Mouse (Mus musculus) midbrain, embryonic 14.5 days (tissue): Measurements from ENCODE around the gene Nek9. TPM values are rescaled to one million over a fixed set of nuclear protein-coding genes. Genes with fewer than 3 reads are reported as not detected.

Source experiments
- ATAC-seq: fragments of 200-750 bp; cut with Nextera tagmentation; 2 replicates; pipeline ENCODE4 v1.8.0; 2017; ENCODE audit warnings: moderate number of reproducible peaks, moderate library complexity; ENCODE audit not compliant: low FRiP score, low TSS enrichment
- DNase-seq: peaks from one replicate; pipeline ENCODE4 v3.0.0-alpha.2; 2015
- H3K27ac ChIP-seq: fragments of 300-500 bp; sonication (generic); replicated peaks from 2 replicates; pipeline ENCODE4 v1.5.1; 2014; ENCODE audit warnings: mild to moderate bottlenecking, low read depth, low read length, moderate library complexity
- H3K27me3 ChIP-seq: fragments of 300-500 bp; sonication (generic); 2 replicates; pipeline ENCODE4 v1.6.1; 2014; ENCODE audit warnings: low read length, control low read depth, mixed read lengths; ENCODE audit not compliant: control insufficient read depth, insufficient read depth
- H3K36me3 ChIP-seq: fragments of 300-500 bp; sonication (generic); 2 replicates; pipeline ENCODE4 v1.6.1; 2014; ENCODE audit warnings: low read length, control low read depth; ENCODE audit not compliant: control insufficient read depth, insufficient read depth
- H3K4me1 ChIP-seq: fragments of 300-500 bp; sonication (generic); 2 replicates; pipeline ENCODE4 v1.6.1; 2014; ENCODE audit warnings: mild to moderate bottlenecking, antibody characterized with exemption, low read length, control low read depth; ENCODE audit not compliant: control insufficient read depth, insufficient read depth
- H3K4me2 ChIP-seq: fragments of 300-500 bp; sonication (generic); 2 replicates; pipeline ENCODE4 v1.6.1; 2014; ENCODE audit warnings: mild to moderate bottlenecking, low read length, moderate library complexity
- H3K4me3 ChIP-seq: fragments of 300-500 bp; sonication (generic); replicated peaks from 2 replicates; pipeline ENCODE4 v1.5.1; 2014; ENCODE audit warnings: low read depth, low read length
- H3K9ac ChIP-seq: fragments of 300-500 bp; sonication (generic); replicated peaks from 2 replicates; pipeline ENCODE4 v1.6.1; 2014; ENCODE audit warnings: mild to moderate bottlenecking, low read length, moderate library complexity
- H3K9me3 ChIP-seq: fragments of 300-500 bp; sonication (generic); 2 replicates; pipeline ENCODE4 v1.6.1; 2016; ENCODE audit warnings: low read length, control low read depth, mixed read lengths; ENCODE audit not compliant: control insufficient read depth
- WGBS: fragments of 180-500 bp; shearing (Covaris S2); extraction: QIAGEN DNeasy Blood & Tissue Kit; methylation state at CpG from one replicate; pipeline ENCODE4 v1.1.7; 2014; 5-methylcytosine and 5-hydroxymethylcytosine counted together
- polyA plus RNA-seq: library from polyadenylated mRNA; unstranded; fragments of >200 nt; fragmentation: Nextera tagmentation; extraction: Ambion mirVana; gene quantifications from 2 replicates; pipeline ENCODE4 v1.2.1, GENCODE M21; 2014

Nek9 gene
- polyA plus RNA-seq = 8.0 and 10.3 TPM in 2 replicates

DNA sequence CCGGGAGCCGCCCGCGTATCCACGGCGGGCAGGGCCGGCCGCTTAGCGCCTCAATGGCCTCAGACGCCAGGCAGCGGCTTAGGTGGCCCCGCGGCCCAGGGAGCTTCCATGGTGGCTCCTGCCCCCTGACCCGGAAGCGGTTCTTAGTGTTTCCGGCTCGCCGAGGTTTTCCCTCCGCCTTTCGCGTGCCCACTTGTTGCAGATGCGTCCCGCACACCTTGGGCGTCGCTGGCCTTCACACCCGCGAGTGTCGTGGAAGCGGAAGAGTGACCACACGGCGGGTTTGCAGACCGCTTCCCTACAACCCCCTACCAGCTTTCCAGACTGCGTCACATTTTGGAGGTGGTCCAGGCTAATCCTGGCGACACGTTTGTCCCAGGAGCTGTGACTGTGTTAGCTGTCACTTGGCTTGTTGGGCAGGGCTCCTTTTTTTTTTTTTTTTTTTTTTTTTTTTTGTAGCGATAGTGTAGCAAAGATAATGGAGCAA lies at the start of gene Nek9:
Gene Nek9, minus strand, starts transcription at position 120 of the 487 bp plus-strand sequence.
- Histone ChIP-seq H3K4me2 (peak within 1 kb of the TSS; percentile 75), H3K9ac (peak within 1 kb of the TSS; percentile 97), H3K27ac (peak within 1 kb of the TSS; percentile 82), H3K36me3 (peaks cover 28% of the 10 kb centered on the region), H3K27me3 (no peaks in the 10 kb centered on the region), H3K4me3 (peak within 1 kb of the TSS; percentile 98), H3K4me1 (peaks cover 7% of the 10 kb centered on the region; the same call in 1 of the 2 replicates), H3K9me3 (no peaks in the 10 kb centered on the region)
- ATAC-seq = peak; percentile 89
- under 1% methylated on average over 36 of the region's 36 CpGs for WGBS
- peak; percentile 98 for DNase-seq

DNA sequence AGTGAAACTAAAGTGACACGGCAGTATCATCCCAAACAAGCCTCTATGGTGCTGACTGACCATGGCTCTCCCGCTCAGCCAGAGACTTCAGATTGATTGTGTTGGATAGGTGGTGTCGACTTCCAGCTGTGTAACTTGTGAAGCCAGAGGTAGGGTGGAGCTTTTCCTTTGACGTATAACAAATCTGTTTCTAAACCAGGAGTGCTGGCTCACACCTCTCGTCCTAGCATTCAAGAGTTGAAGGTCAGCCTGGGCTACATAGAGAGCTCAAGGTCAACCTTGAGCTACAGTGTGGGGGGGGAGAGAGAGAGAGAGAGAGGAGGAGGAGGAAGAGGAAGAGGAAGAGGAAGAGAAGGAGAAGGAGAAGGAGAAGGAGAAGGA lies 46.8 kb upstream of the Nek9 start:
- H3K4me2 ChIP-seq = no peak overlapping the region
- H3K9ac ChIP-seq = no peak overlapping the region
- H3K4me1 ChIP-seq = no peaks in the 10 kb centered on the region
- no peaks in the 10 kb centered on the region for H3K27me3 ChIP-seq
- H3K27ac ChIP-seq = no peak overlapping the region
- DNase-seq = no peak
- no peaks in the 10 kb centered on the region for H3K36me3 ChIP-seq
- WGBS = 64% methylated on average over 5 of the region's 5 CpGs
- no peak for ATAC-seq
- H3K9me3 ChIP-seq = no peaks in the 10 kb centered on the region
- no peak overlapping the region for H3K4me3 ChIP-seq

DNA sequence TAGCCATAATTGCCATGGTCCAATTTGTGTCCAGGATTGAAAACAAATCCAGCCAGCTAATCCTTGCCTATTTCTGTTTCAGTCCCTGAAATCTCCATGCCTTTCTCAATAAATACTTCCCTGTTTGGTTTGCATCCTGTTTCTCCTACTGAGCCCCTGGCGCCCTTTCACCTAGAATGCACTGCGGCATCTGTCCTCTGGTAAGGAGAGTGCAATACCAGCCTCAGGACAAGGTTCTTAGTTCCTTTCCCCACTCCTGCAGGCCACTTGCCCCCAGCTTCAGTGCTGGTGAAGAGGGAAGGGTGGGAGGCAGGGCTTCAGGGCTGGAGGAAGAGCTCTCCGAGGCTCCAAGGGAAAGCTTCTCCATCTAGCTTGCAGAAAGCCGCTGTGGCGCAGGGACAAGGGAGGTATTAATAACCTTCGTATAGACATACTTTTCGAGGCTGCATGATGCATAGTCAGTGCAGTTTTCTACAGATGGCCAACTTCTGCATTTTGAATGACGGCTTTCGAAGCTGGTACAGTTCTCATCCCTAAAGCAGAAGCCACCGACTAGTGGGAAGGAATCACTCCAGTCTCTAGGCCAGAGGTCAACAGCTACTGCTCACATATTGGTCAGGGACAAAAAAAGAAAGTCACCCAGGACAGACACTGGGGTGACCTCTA lies 46.3 kb upstream of the Nek9 start:
- Histone ChIP-seq H3K27ac (no peak overlapping the region), H3K9me3 (no peaks in the 10 kb centered on the region), H3K4me2 (no peak overlapping the region), H3K36me3 (no peaks in the 10 kb centered on the region), H3K27me3 (no peaks in the 10 kb centered on the region), H3K4me3 (no peak overlapping the region), H3K4me1 (no peaks in the 10 kb centered on the region), H3K9ac (no peak overlapping the region)
- DNase-seq = no peak
- WGBS = 88% methylated on average over 10 of the region's 10 CpGs
- no peak for ATAC-seq

DNA sequence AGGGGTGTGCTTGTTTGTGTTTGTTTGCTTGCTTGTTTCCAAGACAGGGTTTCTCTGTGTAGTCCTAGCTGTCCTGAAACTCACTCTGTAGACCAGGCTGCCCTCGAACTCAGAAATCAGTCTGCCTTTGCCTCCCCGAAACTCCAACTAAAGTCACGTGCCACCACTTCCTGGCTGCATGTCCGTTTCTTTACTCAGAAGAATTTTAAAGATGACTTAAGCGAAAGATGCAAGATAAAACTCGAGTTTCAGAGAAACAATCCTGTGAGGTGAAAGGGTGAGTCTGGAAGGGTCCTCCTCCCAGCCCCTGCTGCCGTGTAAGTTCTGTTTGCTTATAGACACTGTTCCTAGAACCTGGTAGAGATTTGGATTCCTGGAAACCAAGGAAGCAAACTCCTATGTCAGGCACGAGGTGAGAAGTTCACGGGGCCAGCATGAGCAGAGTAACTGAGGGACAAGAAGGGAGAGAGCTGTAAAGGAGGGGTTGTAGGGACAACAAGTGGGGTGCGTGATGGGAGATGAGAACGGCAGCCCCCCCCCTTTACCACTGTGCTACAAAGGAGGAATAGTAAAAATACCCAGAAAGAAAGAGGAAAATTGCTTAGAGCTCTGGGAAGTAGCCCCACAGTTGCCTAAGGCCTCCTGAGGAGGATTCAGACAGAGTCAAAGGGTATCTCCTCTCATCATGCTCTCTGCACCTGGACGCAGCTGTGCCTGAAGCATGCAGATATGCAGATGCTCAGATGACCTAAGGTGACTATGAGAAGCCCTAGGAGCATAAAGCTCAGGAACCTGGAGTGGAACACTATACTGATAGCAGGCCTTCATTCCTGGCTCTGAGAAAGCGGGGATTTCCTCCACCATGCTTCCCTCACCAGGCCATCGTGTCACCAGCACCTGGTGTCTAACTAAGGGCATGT lies 43.9 kb upstream of the Nek9 start:
- DNase-seq = no peak
- Histone ChIP-seq H3K4me1 (no peaks in the 10 kb centered on the region), H3K36me3 (no peaks in the 10 kb centered on the region), H3K9ac (no peak overlapping the region), H3K9me3 (no peaks in the 10 kb centered on the region), H3K27me3 (no peaks in the 10 kb centered on the region), H3K4me3 (no peak overlapping the region), H3K4me2 (no peak overlapping the region), H3K27ac (no peak overlapping the region)
- ATAC-seq = no peak
- WGBS = 80% methylated on average over 14 of the region's 14 CpGs

DNA sequence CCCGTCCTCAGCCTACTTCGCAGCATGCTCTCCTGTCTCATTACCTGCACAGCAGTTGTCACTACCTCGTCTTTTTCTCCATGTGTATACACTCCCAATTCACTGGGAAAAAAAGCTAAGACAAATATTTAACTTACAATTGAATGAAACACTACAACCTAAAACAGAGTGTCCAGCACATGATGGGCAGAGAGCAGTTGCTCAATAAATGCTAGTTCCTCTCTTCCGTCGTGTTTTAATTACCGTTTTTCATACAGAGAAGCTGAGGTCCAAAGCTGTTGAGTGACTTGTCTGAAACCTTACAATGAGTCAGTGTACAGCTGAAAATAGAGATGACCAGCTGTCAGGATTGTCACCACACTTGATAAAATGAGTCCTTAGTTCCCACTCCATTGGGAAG lies 42.4 kb upstream of the Nek9 start:
- H3K9me3 ChIP-seq = no peaks in the 10 kb centered on the region
- H3K27me3 ChIP-seq = no peaks in the 10 kb centered on the region
- H3K36me3 ChIP-seq = no peaks in the 10 kb centered on the region
- no peak overlapping the region for H3K27ac ChIP-seq
- no peak overlapping the region for H3K4me2 ChIP-seq
- H3K9ac ChIP-seq = no peak overlapping the region
- 92% methylated on average over 6 of the region's 6 CpGs for WGBS
- ATAC-seq (no peak), DNase-seq (no peak)
- H3K4me1 ChIP-seq = no peaks in the 10 kb centered on the region
- H3K4me3 ChIP-seq = no peak overlapping the region

DNA sequence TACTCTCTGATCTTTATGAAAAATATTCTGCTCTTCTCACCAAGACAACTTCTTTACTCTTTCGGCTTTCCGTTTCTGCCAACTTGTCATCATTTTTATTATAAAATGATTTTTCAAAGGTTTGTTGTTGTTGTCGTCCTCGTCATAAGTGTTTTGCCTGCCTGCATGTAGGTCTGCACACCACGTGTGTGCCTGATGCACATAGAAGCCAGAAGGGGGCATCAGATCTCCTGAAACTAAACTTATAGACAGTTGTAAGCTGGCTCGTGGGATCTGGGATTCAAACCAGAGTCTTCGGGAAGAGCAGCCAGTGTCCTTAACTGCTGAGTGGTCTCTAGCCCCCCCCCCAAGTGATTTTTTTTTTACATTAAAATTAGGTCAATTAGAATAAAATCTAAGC lies 41.8 kb upstream of the Nek9 start:
- Histone ChIP-seq H3K9ac (no peak overlapping the region), H3K27me3 (no peaks in the 10 kb centered on the region), H3K4me3 (no peak overlapping the region), H3K27ac (no peak overlapping the region), H3K4me2 (no peak overlapping the region), H3K4me1 (no peaks in the 10 kb centered on the region), H3K36me3 (no peaks in the 10 kb centered on the region), H3K9me3 (no peaks in the 10 kb centered on the region)
- WGBS = 72% methylated on average over 7 of the region's 7 CpGs
- no peak for DNase-seq
- no peak for ATAC-seq

DNA sequence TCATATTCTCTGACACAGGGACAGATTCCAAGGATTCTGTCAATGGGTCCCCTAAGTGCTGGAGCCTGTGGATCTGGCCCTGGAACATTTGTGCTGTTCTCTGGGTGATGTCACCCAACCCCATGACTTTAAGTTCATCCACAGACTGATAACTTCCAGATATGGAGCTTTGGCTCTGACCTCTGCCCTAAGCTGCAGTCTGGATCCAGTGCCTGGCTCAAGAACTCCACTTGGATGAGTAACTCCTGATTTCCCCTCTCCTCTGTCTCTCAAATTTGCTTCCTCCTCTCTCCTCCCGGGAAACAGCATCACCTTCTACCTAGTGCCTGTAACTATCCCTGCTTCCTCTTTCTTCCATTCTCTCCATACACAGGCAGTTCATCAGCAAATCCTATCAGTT lies 41.1 kb upstream of the Nek9 start:
- DNase-seq (no peak), ATAC-seq (no peak)
- WGBS = 100% methylated on average over 1 of the region's 1 CpGs
- H3K9ac ChIP-seq = no peak overlapping the region
- H3K4me2 ChIP-seq = no peak overlapping the region
- no peak overlapping the region for H3K4me3 ChIP-seq
- no peak overlapping the region for H3K27ac ChIP-seq
- H3K4me1 ChIP-seq = no peaks in the 10 kb centered on the region
- no peaks in the 10 kb centered on the region for H3K9me3 ChIP-seq
- no peaks in the 10 kb centered on the region for H3K36me3 ChIP-seq
- H3K27me3 ChIP-seq = no peaks in the 10 kb centered on the region

DNA sequence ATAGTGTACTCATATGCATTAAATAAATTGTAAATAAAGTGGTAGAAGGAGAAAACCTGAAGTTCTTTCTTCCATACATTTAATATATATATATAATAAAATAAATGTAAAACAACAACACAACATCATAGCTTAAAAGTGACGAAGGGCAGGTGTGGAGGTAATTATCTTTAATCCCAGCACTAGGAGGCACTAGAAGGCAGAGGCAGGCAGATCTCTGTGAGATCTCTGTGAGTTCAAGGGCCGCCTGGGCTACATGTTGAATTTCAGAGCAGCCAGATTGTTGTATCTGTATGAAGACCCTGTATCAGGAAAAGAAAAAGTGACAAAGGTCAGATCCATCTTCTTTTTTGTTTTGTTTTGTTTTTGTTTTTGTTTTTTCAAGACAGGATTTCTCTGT lies 39.1 kb upstream of the Nek9 start:
- no peak overlapping the region for H3K4me2 ChIP-seq
- no peaks in the 10 kb centered on the region for H3K27me3 ChIP-seq
- WGBS = 91% methylated on average over 2 of the region's 2 CpGs
- H3K9ac ChIP-seq = no peak overlapping the region
- no peak overlapping the region for H3K27ac ChIP-seq
- no peaks in the 10 kb centered on the region for H3K9me3 ChIP-seq
- H3K4me1 ChIP-seq = peaks cover 5% of the 10 kb centered on the region
- H3K36me3 ChIP-seq = no peaks in the 10 kb centered on the region
- DNase-seq (no peak), ATAC-seq (no peak)
- no peak overlapping the region for H3K4me3 ChIP-seq
